Mouse (Mus musculus): Measurements from ENCODE around the gene Nynrin. TPM values are rescaled to one million over a fixed set of nuclear protein-coding genes. Genes with fewer than 3 reads are reported as not detected.

Gene Nynrin
- total RNA-seq, 2 experiments from 2014 or later = 13.6 to 15.8 TPM

GRCm38 (mm10) chr14:55913406-55913805, 59.6 kb downstream of the Nynrin start:
- intact Hi-C loops (cut with DNase I) = no loop called here

GRCm38 (mm10) chr14:55918240-55919082, 64.7 kb downstream of the Nynrin start:
- DNase-seq = peak; percentile 64 to 85
- intact Hi-C loops (cut with DNase I) = loop anchor here (1.0 to 2.0 kb wide), 3 partner anchors 44 to 138 kb away; no protein-coding TSS in a partner anchor

More at GRCm38 (mm10) chr14:55913406-55913805, 59.6 kb downstream of the Nynrin start:
- DNase-seq = no peak

GRCm38 (mm10) chr14:55922475-55923232, 68.8 kb downstream of the Nynrin start:
- DNase-seq = no peak
- intact Hi-C loops (cut with DNase I) = no loop called here

Other genes with a start within 250 kb of the Nynrin start
- 1 to 10 TPM in 1 of 2 experiments, under 1 TPM in 1; 0.72 to 1.2 TPM for gene Rec8, start 236.0 kb upstream of the Nynrin start, total RNA-seq (2021)
- gene Ipo4, start 218.1 kb upstream of the Nynrin start, total RNA-seq (2021) = 10 to 100 TPM; 41.4 to 49.9 TPM
- 1 to 10 TPM; 2.2 to 2.9 TPM for gene Gm49378, start 216.1 kb upstream of the Nynrin start, total RNA-seq (2021)
- gene Tm9sf1, start 210.2 kb upstream of the Nynrin start, total RNA-seq (2021) = 10 to 100 TPM; 45.3 to 45.4 TPM
- under 1 TPM; 0.53 to 0.76 TPM for gene Tssk4, start 203.8 kb upstream of the Nynrin start, total RNA-seq (2021)
- gene Mdp1, start 193.5 kb upstream of the Nynrin start, total RNA-seq (2021) = 10 to 100 TPM; 52.4 to 55.9 TPM
- 10 to 100 TPM; 12.8 to 14.1 TPM for gene Gmpr2, start 182.1 kb upstream of the Nynrin start, total RNA-seq (2021)
- gene Nedd8, start 181.9 kb upstream of the Nynrin start, total RNA-seq (2021) = 100 to 1,000 TPM; 254 to 257 TPM
- 10 to 100 TPM; 10.5 to 10.8 TPM for gene Tinf2, start 172.2 kb upstream of the Nynrin start, total RNA-seq (2021)
- gene Tgm1, start 140.1 kb upstream of the Nynrin start, total RNA-seq (2021) = under 1 TPM; 0.29 TPM
- 10 to 100 TPM; 11.4 to 13.7 TPM for gene Rabggta, start 131.7 kb upstream of the Nynrin start, total RNA-seq (2021)
- 10 to 100 TPM; 54.6 to 56.2 TPM for gene Dhrs1, start 108.3 kb upstream of the Nynrin start, total RNA-seq (2021)
- 10 to 100 TPM; 11.2 to 11.4 TPM for gene Nop9, start 108.3 kb upstream of the Nynrin start, total RNA-seq (2021)
- 1 to 10 TPM in 1 of 2 experiments, under 1 TPM in 1; 1.00 to 1.0 TPM for gene Cideb, start 95.6 kb upstream of the Nynrin start, total RNA-seq (2021)
- under 1 TPM; 0.12 to 0.17 TPM for gene Ltb4r2, start 92.6 kb upstream of the Nynrin start, total RNA-seq (2021)
- under 1 TPM; 0.37 to 0.60 TPM for gene Ltb4r1, start 88.0 kb upstream of the Nynrin start, total RNA-seq (2021)
- gene Adcy4, start 69.9 kb upstream of the Nynrin start, total RNA-seq (2021) = 10 to 100 TPM; 19.8 to 21.1 TPM
- gene Ripk3, start 65.1 kb upstream of the Nynrin start, total RNA-seq (2021) = 1 to 10 TPM; 4.4 to 6.1 TPM
- gene Nfatc4, start 30.9 kb upstream of the Nynrin start, total RNA-seq (2021) = 1 to 10 TPM; 7.0 to 9.2 TPM
- under 1 TPM; 0.10 TPM for gene Cbln3, start 30.4 kb downstream of the Nynrin start, total RNA-seq (2021)
- 10 to 100 TPM; 13.4 to 14.3 TPM for gene Khnyn, start 30.9 kb downstream of the Nynrin start, total RNA-seq (2021)
- gene Sdr39u1, start 46.3 kb downstream of the Nynrin start, total RNA-seq (2021) = 10 to 100 TPM; 71.5 to 78.4 TPM
- 1 to 10 TPM; 4.4 to 5.1 TPM for gene Cma1, start 90.7 kb downstream of the Nynrin start, total RNA-seq (2021)
- gene Cma2, start 97.0 kb downstream of the Nynrin start, total RNA-seq (2021) = not detected
- gene Mcpt1, start 164.0 kb downstream of the Nynrin start, total RNA-seq (2021) = not detected
- gene Mcpt9, start 176.5 kb downstream of the Nynrin start, total RNA-seq (2021) = not detected
- gene Mcpt2, start 188.0 kb downstream of the Nynrin start, total RNA-seq (2021) = not detected
- gene Mcpt4, start 208.3 kb downstream of the Nynrin start, total RNA-seq (2021) = 1 to 10 TPM; 2.8 to 3.2 TPM
- not detected for gene Mcpt8, start 231.3 kb downstream of the Nynrin start, total RNA-seq (2021)
- gene Ctsg, start 248.6 kb downstream of the Nynrin start, total RNA-seq (2021) = not detected